Mouse (Mus musculus): ENCODE measurements around the gene Kctd3. TPM values are rescaled to one million over a fixed set of nuclear protein-coding genes. Genes with fewer than 3 reads are reported as not detected.

The Kctd3 gene
- 40.3 and 43.3 TPM in 2 replicates for polyA plus RNA-seq (2016; fragmentation: Nextera tagmentation; extraction: Ambion mirVana)

DNA sequence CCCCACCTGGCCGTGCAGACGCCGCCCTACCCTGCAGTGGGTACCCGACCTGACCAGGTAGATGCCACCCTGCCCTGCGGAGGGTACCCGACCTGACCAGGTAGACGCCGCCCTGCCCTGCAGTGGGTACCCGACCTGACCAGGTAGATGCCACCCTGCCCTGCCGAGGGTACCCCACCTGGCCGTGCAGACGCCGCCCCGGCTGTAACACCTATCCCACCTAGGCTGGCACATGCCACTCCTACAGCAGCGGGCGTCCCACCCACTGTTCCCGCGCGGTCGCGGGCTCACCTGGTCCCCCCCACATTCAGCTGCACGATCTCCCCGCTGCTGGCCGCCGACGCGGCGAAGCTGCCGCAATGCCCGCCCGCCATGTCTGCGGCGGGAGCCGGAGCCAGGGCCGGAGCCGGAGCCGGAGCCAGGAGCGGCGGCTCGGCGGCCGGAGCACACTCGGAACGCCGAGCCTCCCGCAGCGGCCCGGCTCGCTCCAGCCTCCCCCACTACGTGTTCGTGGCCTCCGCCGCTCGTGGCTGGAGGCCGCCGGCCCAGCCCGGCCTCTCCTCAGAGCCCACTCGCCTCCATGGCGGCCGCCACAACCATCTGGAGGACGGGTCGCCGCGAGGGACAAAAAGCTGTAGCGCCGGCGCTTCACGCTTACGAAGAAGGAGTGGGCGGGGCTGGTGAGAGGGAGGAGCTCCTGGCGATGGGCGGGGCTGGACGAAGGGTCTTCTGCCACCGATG, at the start of gene Kctd3:
Kctd3 (minus strand) TSS at position 603 of the 741 bp plus-strand sequence.
- Histone ChIP-seq H3K4me1 (peaks cover 27% of the 10 kb centered on the region), H3K27ac (peak within 1 kb of the TSS; percentile 69), H3K9me3 (replicated peaks) (no peaks in the 10 kb centered on the region), H3K36me3 (no peaks in the 10 kb centered on the region), H3K4me3 (peak within 1 kb of the TSS; percentile 99), H3K4me2 (replicated peaks) (peak within 1 kb of the TSS; percentile 94), H3K27me3 (no peaks in the 10 kb centered on the region), H3K9ac (peak within 1 kb of the TSS; percentile 96)
- WGBS, result under 1% methylated on average over 56 of the region's 74 CpGs
- ATAC-seq (ENCODE audit: low FRiP score), result peak; percentile 91

DNA sequence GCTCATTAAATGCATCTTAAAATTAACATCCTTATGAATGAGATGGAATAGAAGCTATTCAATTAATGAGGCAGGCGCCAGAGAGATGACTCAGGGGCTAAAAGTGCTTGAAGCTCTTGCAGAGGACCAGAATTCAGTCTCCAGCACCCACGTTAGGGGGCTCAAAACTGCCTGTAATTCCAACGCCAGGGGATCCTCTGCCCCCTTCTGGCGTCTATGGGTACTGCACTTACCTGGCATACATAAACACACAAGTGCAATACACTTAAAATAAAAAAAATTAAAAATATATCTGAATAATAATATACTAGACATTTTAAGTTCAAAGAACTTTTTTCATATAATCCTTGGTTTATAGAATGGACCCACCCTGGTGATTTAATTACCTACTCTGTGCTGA, 49.8 kb upstream of the Kctd3 start:
- no peak overlapping the region for H3K9ac ChIP-seq
- no peaks in the 10 kb centered on the region for H3K36me3 ChIP-seq
- no peaks in the 10 kb centered on the region for H3K9me3 ChIP-seq (replicated peaks)
- 57% methylated on average over 4 of the region's 4 CpGs for WGBS
- no peak for ATAC-seq (ENCODE audit: low FRiP score)
- no peak overlapping the region for H3K27ac ChIP-seq
- H3K27me3 ChIP-seq, result no peaks in the 10 kb centered on the region
- H3K4me3 ChIP-seq, result no peak overlapping the region
- H3K4me1 ChIP-seq, result no peaks in the 10 kb centered on the region
- no peak overlapping the region for H3K4me2 ChIP-seq (replicated peaks)

DNA sequence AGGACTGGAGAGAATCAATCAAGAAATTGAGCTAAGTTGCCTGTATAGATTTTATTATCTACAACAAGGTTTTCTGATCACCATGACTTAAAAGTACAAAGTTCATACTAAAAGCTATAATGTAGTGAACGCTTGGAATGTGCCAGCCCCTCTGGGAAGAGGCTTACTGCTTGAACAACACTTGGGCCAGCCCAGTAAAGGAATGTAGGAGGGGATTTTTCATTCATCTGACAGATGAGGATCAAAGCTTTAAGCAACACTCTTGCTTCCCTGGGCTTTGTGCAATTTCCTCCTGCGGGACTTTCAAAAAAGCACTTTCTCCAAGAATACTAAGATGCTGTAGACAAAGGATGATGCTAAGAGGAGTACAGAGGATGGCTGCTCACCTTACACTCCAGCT, 48.3 kb upstream of the Kctd3 start:
- H3K9me3 ChIP-seq (replicated peaks), result no peaks in the 10 kb centered on the region
- 56% methylated on average over 2 of the region's 2 CpGs for whole genome bisulfite sequencing
- no peak overlapping the region for H3K9ac ChIP-seq
- no peaks in the 10 kb centered on the region for H3K36me3 ChIP-seq
- no peak for ATAC-seq (ENCODE audit: low FRiP score)
- no peak overlapping the region for H3K4me3 ChIP-seq
- H3K27me3 ChIP-seq, result no peaks in the 10 kb centered on the region
- no peaks in the 10 kb centered on the region for H3K4me1 ChIP-seq
- H3K27ac ChIP-seq, result no peak overlapping the region
- H3K4me2 ChIP-seq (replicated peaks), result no peak overlapping the region

DNA sequence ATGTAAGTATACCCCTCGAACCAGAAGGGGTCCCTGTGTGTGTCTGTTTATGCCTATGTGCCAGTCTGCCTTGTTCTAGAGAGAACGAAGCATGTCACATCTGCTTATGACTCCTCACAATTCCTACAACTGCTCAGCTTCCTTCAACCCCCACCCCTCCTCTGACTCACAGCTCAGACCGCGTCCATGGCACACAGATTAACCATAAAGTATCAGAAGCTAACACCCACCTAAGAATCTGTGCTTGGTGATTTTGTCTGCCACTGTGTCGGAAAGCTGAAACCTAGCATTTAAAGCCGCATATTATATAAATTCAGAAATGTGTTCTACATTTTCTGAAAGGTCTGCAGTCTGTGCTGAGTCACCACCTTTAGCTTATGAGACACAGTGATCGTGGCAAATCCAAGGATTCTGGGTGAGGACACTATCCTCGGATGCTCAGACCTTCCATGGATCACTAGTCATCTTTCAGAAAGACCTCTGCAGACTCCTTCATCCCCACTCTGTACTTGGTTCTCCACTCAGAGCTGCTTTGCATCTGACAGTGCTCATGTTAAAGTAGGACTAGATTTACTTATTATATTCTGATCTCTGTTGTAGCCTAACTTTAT, 47.4 kb upstream of the Kctd3 start:
- Histone ChIP-seq H3K4me2 (replicated peaks) (no peak overlapping the region), H3K27me3 (no peaks in the 10 kb centered on the region), H3K9ac (no peak overlapping the region), H3K4me1 (no peaks in the 10 kb centered on the region), H3K36me3 (no peaks in the 10 kb centered on the region), H3K4me3 (no peak overlapping the region), H3K27ac (no peak overlapping the region), H3K9me3 (replicated peaks) (no peaks in the 10 kb centered on the region)
- 85% methylated on average over 8 of the region's 8 CpGs for WGBS
- no peak for ATAC-seq (ENCODE audit: low FRiP score)

DNA sequence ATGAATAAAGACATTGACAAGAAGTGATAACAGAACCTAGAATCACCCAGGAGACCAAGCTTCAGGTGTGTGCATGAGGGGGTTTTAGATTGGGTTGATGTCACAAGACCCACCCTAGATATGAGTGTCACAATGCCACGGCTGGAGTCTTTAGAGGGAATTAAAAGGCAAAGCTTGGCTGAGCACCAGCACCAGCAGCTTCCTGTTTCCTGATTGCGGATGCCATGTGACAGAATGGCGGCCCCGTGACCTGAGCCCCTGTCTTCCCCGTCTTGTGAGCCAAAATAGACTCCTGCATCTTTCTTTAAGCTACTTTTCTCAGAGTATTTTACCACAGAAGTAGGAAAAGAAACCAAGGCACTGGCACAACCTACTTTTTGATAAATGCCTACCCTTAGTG, 46.5 kb upstream of the Kctd3 start:
- Histone ChIP-seq H3K9ac (no peak overlapping the region), H3K9me3 (replicated peaks) (no peaks in the 10 kb centered on the region), H3K4me1 (no peaks in the 10 kb centered on the region), H3K27me3 (no peaks in the 10 kb centered on the region), H3K36me3 (no peaks in the 10 kb centered on the region), H3K4me2 (replicated peaks) (no peak overlapping the region), H3K4me3 (no peak overlapping the region), H3K27ac (no peak overlapping the region)
- ATAC-seq (ENCODE audit: low FRiP score), result no peak
- 83% methylated on average over 5 of the region's 5 CpGs for WGBS

DNA sequence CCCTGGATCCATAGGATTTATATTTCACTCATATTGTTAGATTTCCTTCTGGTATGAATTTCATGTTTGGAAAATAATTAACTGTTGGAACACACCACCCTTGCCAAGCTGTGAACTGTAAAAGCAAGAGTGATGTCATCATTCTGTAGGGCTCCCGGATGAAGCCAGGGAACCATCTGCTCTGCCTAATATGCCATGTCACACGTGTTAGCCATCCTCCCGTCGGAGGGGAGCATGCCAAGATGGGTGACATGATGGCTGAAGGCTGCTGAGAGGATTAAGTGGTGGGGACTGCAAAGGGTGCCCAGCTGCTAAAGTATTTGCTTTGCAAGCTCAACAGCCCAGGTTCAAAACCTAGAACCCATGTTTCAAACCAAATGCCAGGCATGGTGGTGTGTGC, 44.5 kb upstream of the Kctd3 start:
- Histone ChIP-seq H3K36me3 (no peaks in the 10 kb centered on the region), H3K27ac (no peak overlapping the region), H3K27me3 (no peaks in the 10 kb centered on the region), H3K9ac (no peak overlapping the region), H3K4me3 (no peak overlapping the region), H3K4me2 (replicated peaks) (no peak overlapping the region), H3K4me1 (no peaks in the 10 kb centered on the region), H3K9me3 (replicated peaks) (no peaks in the 10 kb centered on the region)
- ATAC-seq (ENCODE audit: low FRiP score), result no peak
- 81% methylated on average over 4 of the region's 4 CpGs for WGBS

DNA sequence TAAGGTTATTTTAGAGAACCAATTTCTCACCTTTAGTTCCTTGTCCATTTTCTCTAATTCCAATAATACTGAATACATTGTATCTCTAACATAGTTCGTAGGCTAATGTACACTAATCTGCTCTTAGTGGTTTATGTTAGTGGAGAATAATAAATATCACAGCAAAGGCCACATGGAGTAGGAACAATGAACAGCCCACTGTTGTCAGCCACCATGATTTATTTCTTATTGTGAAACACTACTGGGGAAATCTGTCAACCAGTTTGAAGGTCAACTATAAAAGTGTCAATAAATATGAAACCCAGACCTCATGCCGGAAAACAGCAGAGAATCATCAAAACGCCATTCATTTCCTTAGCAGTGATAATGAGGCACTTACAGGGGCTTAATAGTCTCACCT, 42.5 kb upstream of the Kctd3 start:
- Histone ChIP-seq H3K27ac (no peak overlapping the region), H3K27me3 (no peaks in the 10 kb centered on the region), H3K4me2 (replicated peaks) (no peak overlapping the region), H3K4me1 (no peaks in the 10 kb centered on the region), H3K9ac (no peak overlapping the region), H3K36me3 (no peaks in the 10 kb centered on the region), H3K9me3 (replicated peaks) (no peaks in the 10 kb centered on the region), H3K4me3 (no peak overlapping the region)
- ATAC-seq (ENCODE audit: low FRiP score), result no peak
- WGBS, result 87% methylated on average over 3 of the region's 3 CpGs

DNA sequence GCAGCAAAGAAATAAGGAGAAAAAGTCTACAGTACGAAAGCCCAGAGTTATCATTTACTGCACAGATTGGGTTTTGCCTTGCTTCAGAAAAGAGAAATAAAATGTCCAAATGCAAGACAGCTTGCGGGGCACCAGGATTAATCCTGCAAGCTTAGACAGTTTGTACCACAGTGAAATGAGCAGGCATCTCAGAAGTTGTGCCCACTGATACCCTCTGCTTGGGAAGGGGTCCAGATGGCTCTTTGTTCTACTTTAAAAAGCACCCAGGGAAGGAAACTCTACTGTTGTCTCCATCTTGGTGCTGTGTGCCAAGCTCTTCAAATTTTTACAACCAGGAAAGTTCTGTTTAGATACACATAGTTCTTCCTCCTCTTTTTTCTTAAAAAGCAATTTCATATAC, 40.7 kb upstream of the Kctd3 start:
- no peaks in the 10 kb centered on the region for H3K9me3 ChIP-seq (replicated peaks)
- H3K9ac ChIP-seq, result no peak overlapping the region
- H3K27ac ChIP-seq, result no peak overlapping the region
- H3K4me1 ChIP-seq, result no peaks in the 10 kb centered on the region
- 86% methylated on average over 2 of the region's 2 CpGs for WGBS
- H3K4me2 ChIP-seq (replicated peaks), result no peak overlapping the region
- H3K27me3 ChIP-seq, result no peaks in the 10 kb centered on the region
- no peak overlapping the region for H3K4me3 ChIP-seq
- no peaks in the 10 kb centered on the region for H3K36me3 ChIP-seq
- ATAC-seq (ENCODE audit: low FRiP score), result no peak

DNA sequence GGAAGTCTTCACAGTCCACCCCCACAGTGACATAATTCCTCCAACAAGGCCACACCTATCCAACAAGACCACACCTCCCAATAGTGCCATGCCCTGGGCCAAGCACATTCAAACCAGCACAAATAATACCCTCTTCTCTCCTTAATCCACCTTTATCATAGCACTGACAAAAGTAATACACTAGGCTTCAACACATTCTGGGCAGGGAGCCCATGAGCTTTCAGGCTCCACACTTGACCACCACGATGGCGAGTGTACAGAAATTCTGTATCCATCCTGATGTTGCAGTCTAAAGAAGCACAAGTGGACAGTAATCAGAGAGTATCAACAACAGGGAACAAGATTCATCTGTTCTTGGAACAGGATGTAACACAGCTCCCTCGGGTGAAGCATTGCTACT, 40.3 kb upstream of the Kctd3 start:
- no peak for ATAC-seq (ENCODE audit: low FRiP score)
- no peaks in the 10 kb centered on the region for H3K27me3 ChIP-seq
- H3K4me3 ChIP-seq, result no peak overlapping the region
- H3K9me3 ChIP-seq (replicated peaks), result no peaks in the 10 kb centered on the region
- no peak overlapping the region for H3K4me2 ChIP-seq (replicated peaks)
- WGBS, result 90% methylated on average over 3 of the region's 3 CpGs
- no peaks in the 10 kb centered on the region for H3K36me3 ChIP-seq
- no peaks in the 10 kb centered on the region for H3K4me1 ChIP-seq
- H3K27ac ChIP-seq, result no peak overlapping the region
- no peak overlapping the region for H3K9ac ChIP-seq

DNA sequence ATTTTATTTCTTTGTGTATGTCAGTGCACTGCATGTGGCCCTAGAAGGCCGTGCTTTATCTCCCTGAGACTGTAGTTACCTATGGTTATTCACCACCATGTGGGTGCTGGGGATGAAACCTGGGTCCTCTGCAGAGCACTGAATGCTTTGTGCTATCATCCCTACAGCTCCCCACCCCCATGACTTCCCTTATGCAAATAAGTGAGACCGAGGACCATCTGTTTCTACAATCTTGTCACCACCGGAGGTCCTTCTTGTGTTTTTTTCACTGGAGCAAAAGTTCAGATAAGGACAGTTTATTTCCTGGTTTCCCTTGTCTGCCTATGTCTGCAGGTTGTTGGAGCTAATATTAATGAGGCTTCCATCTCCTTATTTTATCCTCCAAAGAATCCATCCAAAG, 39.2 kb upstream of the Kctd3 start:
- 75% methylated on average over 3 of the region's 3 CpGs for WGBS
- no peak overlapping the region for H3K9ac ChIP-seq
- no peak overlapping the region for H3K4me2 ChIP-seq (replicated peaks)
- H3K4me3 ChIP-seq, result no peak overlapping the region
- no peak overlapping the region for H3K27ac ChIP-seq
- H3K9me3 ChIP-seq (replicated peaks), result no peaks in the 10 kb centered on the region
- ATAC-seq (ENCODE audit: low FRiP score), result no peak
- no peaks in the 10 kb centered on the region for H3K27me3 ChIP-seq
- no peaks in the 10 kb centered on the region for H3K4me1 ChIP-seq
- no peaks in the 10 kb centered on the region for H3K36me3 ChIP-seq

DNA sequence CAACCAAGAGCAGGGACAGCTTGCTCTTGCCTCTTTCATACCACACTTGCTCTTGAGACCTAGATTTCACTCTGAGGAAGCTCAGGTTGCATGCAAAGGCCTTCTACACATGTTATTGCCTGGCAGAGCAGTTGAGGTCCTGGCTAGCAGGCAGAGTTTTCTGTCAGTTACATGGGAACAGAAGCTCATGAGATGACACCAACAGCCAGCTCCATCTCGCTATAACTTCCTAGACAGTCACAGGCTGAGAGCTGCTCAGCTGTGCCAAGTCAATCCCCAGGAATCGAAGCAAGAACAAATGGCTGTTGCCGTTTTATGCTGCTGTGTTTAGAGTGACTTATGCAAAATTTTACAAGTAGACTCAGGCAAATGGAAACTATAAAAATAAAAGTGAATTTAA, 38.7 kb upstream of the Kctd3 start:
- no peak overlapping the region for H3K27ac ChIP-seq
- H3K4me3 ChIP-seq, result no peak overlapping the region
- H3K4me2 ChIP-seq (replicated peaks), result no peak overlapping the region
- ATAC-seq (ENCODE audit: low FRiP score), result no peak
- no peaks in the 10 kb centered on the region for H3K36me3 ChIP-seq
- WGBS, result 86% methylated on average over 3 of the region's 3 CpGs
- no peak overlapping the region for H3K9ac ChIP-seq
- no peaks in the 10 kb centered on the region for H3K4me1 ChIP-seq
- no peaks in the 10 kb centered on the region for H3K27me3 ChIP-seq
- no peaks in the 10 kb centered on the region for H3K9me3 ChIP-seq (replicated peaks)

DNA sequence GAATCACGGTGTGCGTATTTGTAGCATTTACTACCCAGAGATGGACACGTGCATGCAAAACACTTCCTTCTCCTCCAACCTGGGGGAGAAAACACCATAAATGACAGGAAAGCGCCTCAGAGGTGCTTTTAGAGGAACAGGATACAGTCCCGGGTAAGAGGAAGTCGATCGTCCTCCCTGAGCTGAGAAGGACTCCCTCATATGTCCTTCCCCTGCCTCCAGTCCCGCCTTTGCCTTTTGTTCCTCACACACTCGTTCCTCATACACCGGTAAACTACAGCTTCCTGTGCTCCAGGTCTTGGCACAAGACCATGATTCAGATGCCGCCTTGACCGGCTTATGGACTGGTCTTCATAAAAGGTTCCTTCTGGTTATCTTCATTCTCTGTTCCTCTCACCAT, 33.6 kb upstream of the Kctd3 start:
- H3K4me1 ChIP-seq, result no peaks in the 10 kb centered on the region
- H3K9ac ChIP-seq, result no peak overlapping the region
- no peak overlapping the region for H3K4me3 ChIP-seq
- 90% methylated on average over 12 of the region's 12 CpGs for WGBS
- no peaks in the 10 kb centered on the region for H3K36me3 ChIP-seq
- H3K9me3 ChIP-seq (replicated peaks), result no peaks in the 10 kb centered on the region
- H3K4me2 ChIP-seq (replicated peaks), result no peak overlapping the region
- H3K27me3 ChIP-seq, result no peaks in the 10 kb centered on the region
- no peak for ATAC-seq (ENCODE audit: low FRiP score)
- H3K27ac ChIP-seq, result no peak overlapping the region

DNA sequence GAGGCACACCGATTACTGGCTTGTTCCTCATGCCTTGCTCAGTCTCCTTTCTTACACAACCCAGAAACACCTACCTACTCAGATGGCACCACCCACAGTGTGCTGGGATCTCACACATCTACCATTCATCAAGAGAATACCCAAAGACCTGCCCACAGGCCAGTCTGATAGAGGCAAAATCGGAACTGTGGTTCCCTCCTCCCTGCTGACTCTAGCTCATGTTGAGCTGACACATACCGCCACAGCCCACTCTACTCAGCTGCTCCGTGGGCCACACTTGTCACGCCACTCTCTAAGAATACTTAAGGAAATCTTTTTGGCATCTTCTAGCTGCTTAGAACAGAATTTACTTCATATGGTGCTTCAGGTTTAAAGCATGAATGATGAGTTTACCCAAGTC, 31.7 kb upstream of the Kctd3 start:
- WGBS, result 94% methylated on average over 5 of the region's 5 CpGs
- H3K27me3 ChIP-seq, result no peaks in the 10 kb centered on the region

More for the DNA sequence above, 31.7 kb upstream of the Kctd3 start:
- ATAC-seq (ENCODE audit: low FRiP score), result no peak
- Histone ChIP-seq H3K36me3 (no peaks in the 10 kb centered on the region), H3K4me2 (replicated peaks) (no peak overlapping the region), H3K9me3 (replicated peaks) (no peaks in the 10 kb centered on the region), H3K9ac (no peak overlapping the region), H3K27ac (no peak overlapping the region), H3K4me1 (no peaks in the 10 kb centered on the region), H3K4me3 (no peak overlapping the region)

Measured in hindbrain, embryonic 12.5 days (tissue).